Mouse (Mus musculus): ENCODE results near the gene Ndufa13. TPM values are rescaled to one million over a fixed set of nuclear protein-coding genes. Genes with fewer than 3 reads are reported as not detected.

Gene Ndufa13
- polyA plus RNA-seq, 1 experiment from 2014 or later = 197 TPM

DNA sequence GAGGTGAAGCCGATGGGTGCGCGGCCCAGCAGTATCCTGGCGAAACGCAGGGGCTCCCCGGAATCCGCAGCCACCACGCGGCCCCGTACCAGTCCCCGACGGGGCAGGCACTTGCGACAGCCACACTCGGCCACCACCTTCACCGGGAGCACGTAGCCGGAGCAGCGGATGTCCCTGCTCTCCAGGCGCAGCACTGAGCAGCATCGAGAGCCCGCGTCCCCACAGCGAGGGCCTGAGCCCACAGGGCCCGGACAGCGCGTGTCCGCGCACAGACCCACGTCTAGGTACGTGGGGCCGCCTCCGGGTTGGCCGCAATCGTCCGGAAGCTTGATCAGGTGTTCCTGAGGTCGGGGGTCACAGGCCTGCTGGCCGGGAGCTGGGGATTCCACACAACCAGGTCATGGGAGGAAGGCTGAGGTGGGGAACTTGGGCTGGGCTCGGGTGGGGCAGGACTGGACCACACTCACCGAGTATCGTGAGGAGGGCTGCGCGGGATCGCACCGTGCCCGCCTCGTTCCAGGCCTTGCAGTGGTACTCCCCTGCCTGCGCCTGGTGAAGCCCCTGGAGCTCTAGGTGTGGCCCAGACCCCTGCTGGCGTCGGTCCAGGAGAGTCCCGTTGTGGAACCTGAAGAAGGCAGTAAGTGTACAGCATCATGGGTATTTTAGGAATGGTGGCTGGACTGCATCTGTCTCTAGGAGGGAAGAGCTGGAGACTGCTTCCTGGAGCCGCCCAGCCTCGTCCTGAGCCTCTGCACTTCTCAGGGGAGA, 19.3 kb downstream of the Ndufa13 start:
- Histone ChIP-seq H3K36me3 (ENCODE audit: insufficient read depth, low read length) (no peaks in the 10 kb centered on the region), H3K4me3 (ENCODE audit: low read length) (peak overlapping the region; percentile 37; the same call in 1 of the 2 replicates), H3K9me3 (ENCODE audit: low read length) (0 out of 2 replicates have a peak, but pooled peaks cover 4% of the 10 kb centered on the region), H3K9ac (replicated peaks; ENCODE audit: low read length) (no peak overlapping the region), H3K27me3 (ENCODE audit: insufficient read depth, low read length) (peaks cover 90% of the 10 kb centered on the region), H3K4me1 (ENCODE audit: insufficient read depth, low read length) (peaks cover 14% of the 10 kb centered on the region), H3K27ac (ENCODE audit: low read length) (no peak overlapping the region), H3K4me2 (replicated peaks; ENCODE audit: low read depth, low read length) (peak overlapping the region; percentile 49)
- no peak for ATAC-seq (ENCODE audit: low FRiP score, low TSS enrichment)
- 16% methylated on average over 52 of the region's 52 CpGs for whole genome bisulfite sequencing

DNA sequence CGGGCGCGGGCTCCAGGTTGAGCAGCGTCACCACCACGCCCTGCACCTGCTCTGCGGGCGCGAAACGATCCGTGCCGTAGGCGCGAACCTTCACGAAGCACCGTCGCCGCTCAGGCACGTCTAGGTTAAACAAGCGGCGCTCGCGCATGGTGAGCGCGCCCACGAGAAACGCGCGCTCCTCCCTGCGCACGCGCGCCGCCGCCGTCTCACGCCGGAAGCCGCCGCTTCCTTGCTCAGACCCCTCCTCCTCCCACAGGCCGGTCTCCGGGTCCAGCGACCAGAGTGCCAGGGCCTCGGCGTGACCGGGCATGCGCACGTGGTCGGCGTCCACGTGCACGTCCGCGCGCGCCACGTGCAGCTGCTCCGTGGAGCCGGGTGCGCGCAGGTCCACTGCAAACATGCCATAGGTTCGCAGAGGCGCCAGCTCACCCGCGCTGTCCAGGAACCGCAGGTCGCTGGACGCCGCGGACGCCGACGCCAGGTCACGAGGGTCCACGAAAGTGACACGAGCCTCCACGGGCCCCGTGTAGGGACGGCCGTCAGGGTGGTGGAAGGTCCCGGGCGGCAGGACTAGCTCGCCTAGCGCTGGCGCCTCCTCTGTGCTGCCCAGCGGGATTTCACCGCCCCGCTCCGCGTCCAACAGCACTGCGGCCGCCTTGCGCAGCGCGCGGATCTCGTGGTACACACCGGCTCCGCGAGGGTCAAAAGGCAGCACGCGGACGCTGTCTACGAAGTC, 20.2 kb downstream of the Ndufa13 start:
- WGBS = 6% methylated on average over 103 of the region's 103 CpGs
- H3K27me3 ChIP-seq (ENCODE audit: insufficient read depth, low read length) = peaks cover 82% of the 10 kb centered on the region
- no peaks in the 10 kb centered on the region for H3K36me3 ChIP-seq (ENCODE audit: insufficient read depth, low read length)
- H3K9ac ChIP-seq (replicated peaks; ENCODE audit: low read length) = peak overlapping the region; percentile 61
- H3K9me3 ChIP-seq (ENCODE audit: low read length) = 0 out of 2 replicates have a peak, but pooled peaks cover 4% of the 10 kb centered on the region
- peak overlapping the region; percentile 49 for H3K4me2 ChIP-seq (replicated peaks; ENCODE audit: low read depth, low read length)
- H3K4me1 ChIP-seq (ENCODE audit: insufficient read depth, low read length) = peaks cover 6% of the 10 kb centered on the region
- H3K4me3 ChIP-seq (ENCODE audit: low read length) = peak overlapping the region; percentile 37
- ATAC-seq (ENCODE audit: low FRiP score, low TSS enrichment) = peak; percentile 35; the same call in 1 of the 2 replicates
- H3K27ac ChIP-seq (ENCODE audit: low read length) = no peak overlapping the region

DNA sequence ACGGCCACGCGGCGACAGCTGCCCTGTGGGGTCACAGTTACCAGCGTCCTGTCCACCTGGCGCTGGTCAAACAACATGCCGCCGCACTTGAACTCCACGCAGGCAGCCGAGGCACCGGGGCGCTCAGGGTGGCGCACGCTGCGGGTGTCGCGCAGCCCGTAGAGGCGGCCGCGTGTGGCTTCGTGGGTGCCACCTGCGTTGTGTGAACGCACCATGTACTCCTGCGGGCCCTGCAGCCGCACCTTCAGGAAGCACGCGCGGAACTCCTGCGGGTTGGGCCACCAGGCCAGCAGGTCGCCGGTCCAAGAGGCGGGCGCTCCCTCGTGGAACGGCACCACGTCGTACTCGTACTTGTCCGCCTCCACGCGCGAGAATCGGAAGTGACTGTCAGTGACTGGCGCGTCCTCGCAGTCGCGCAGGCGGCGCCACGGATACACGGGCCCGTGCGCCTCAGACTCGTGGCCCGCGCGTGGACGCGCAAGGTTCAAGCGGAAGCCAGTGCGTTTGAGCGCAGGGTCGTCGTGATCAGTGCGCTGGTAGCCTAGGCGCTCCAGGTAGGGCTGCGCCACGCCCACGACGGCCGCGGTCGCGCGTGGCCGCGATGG, 21.0 kb downstream of the Ndufa13 start:
- WGBS = 18% methylated on average over 79 of the region's 79 CpGs
- Histone ChIP-seq H3K4me1 (ENCODE audit: insufficient read depth, low read length) (no peaks in the 10 kb centered on the region; the same call in 1 of the 2 replicates), H3K9me3 (ENCODE audit: low read length) (0 out of 2 replicates have a peak, but pooled peaks cover 4% of the 10 kb centered on the region), H3K9ac (replicated peaks; ENCODE audit: low read length) (peak overlapping the region; percentile 61), H3K36me3 (ENCODE audit: insufficient read depth, low read length) (no peaks in the 10 kb centered on the region), H3K27ac (ENCODE audit: low read length) (no peak overlapping the region), H3K27me3 (ENCODE audit: insufficient read depth, low read length) (peaks cover 74% of the 10 kb centered on the region), H3K4me3 (ENCODE audit: low read length) (peak overlapping the region; percentile 37), H3K4me2 (replicated peaks; ENCODE audit: low read depth, low read length) (peak overlapping the region; percentile 49)
- ATAC-seq (ENCODE audit: low FRiP score, low TSS enrichment) = no peak

DNA sequence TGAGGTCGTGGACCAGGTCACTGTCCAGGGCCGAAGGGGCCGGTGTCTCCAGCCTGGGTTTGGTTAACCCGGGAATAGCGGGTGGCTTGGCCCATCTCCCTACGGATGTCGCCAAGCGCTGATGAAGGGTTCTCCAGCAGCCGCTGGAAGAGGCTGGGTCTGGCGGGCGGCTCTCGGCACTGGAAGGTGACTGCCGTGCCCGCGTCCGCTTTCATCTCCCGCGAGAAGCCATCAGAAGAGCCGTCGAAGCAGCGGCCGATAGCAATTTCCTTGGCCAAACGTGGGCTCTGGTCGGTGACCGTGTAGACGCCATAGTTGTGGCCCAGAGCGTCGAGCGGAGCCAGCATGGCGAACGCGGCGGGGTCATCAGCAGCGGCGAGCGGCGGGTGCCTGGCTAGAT, 21.5 kb downstream of the Ndufa13 start:
- peaks cover 68% of the 10 kb centered on the region for H3K27me3 ChIP-seq (ENCODE audit: insufficient read depth, low read length)

DNA sequence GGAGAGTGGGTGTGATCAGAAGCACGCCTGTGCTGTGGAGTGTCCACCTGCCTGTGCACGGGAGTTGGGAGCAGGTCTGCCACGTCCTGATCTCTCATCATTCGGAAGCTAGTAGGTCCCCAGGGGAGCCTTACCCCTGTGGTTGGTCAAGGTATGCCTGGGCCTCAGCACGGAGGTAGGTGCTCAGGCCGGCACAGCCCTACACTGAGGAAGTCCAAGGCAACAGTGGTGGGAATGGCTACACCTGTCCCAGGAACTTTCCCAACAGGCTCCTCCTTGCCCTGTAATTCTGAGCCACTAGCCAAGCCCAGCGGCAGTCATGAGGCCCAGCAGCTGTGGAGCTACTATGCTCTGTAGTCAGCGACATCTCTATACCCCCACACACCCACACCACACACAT, 22.7 kb downstream of the Ndufa13 start:
- Histone ChIP-seq H3K27me3 (ENCODE audit: insufficient read depth, low read length) (peaks cover 57% of the 10 kb centered on the region), H3K27ac (ENCODE audit: low read length) (no peak overlapping the region), H3K9ac (replicated peaks; ENCODE audit: low read length) (no peak overlapping the region), H3K9me3 (ENCODE audit: low read length) (0 out of 2 replicates have a peak, but pooled peaks cover 4% of the 10 kb centered on the region), H3K4me2 (replicated peaks; ENCODE audit: low read depth, low read length) (no peak overlapping the region), H3K4me3 (ENCODE audit: low read length) (no peak overlapping the region), H3K4me1 (ENCODE audit: insufficient read depth, low read length) (no peaks in the 10 kb centered on the region; the same call in 1 of the 2 replicates), H3K36me3 (ENCODE audit: insufficient read depth, low read length) (no peaks in the 10 kb centered on the region)
- WGBS = 69% methylated on average over 8 of the region's 8 CpGs
- ATAC-seq (ENCODE audit: low FRiP score, low TSS enrichment) = no peak

More for the DNA sequence above, 21.5 kb downstream of the Ndufa13 start:
- Histone ChIP-seq H3K4me3 (ENCODE audit: low read length) (peak overlapping the region; percentile 37), H3K4me2 (replicated peaks; ENCODE audit: low read depth, low read length) (peak overlapping the region; percentile 49; the same call in 1 of the 2 replicates), H3K4me1 (ENCODE audit: insufficient read depth, low read length) (no peaks in the 10 kb centered on the region; the same call in 1 of the 2 replicates), H3K9me3 (ENCODE audit: low read length) (0 out of 2 replicates have a peak, but pooled peaks cover 4% of the 10 kb centered on the region), H3K36me3 (ENCODE audit: insufficient read depth, low read length) (no peaks in the 10 kb centered on the region), H3K9ac (replicated peaks; ENCODE audit: low read length) (no peak overlapping the region), H3K27ac (ENCODE audit: low read length) (no peak overlapping the region)
- WGBS = 10% methylated on average over 37 of the region's 37 CpGs
- ATAC-seq (ENCODE audit: low FRiP score, low TSS enrichment) = no peak

DNA sequence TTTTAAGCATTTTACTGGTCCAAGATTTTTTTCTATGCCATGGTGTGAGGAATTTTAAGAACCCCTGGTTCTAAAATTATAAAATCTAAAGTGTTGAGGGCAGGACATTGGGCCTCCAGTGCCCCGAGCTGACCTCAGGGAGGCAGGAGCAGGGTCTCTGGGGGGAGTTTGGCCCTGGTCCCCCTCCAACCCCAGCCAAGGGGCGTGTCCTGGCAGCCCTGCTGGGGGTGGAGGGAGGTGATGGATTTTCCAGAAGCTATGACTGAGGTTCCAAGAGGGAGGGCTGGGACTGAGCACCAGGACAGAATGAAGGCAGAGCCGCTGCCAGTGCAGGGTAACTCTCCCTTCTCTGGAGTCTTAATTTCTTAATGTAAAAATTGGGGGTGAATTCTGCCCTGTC, 24.4 kb downstream of the Ndufa13 start:
- H3K27me3 ChIP-seq (ENCODE audit: insufficient read depth, low read length) = peaks cover 40% of the 10 kb centered on the region
- H3K27ac ChIP-seq (ENCODE audit: low read length) = no peak overlapping the region
- no peak for ATAC-seq (ENCODE audit: low FRiP score, low TSS enrichment)
- 0 out of 2 replicates have a peak, but pooled peaks cover 4% of the 10 kb centered on the region for H3K9me3 ChIP-seq (ENCODE audit: low read length)
- H3K4me3 ChIP-seq (ENCODE audit: low read length) = no peak overlapping the region
- H3K36me3 ChIP-seq (ENCODE audit: insufficient read depth, low read length) = no peaks in the 10 kb centered on the region
- H3K9ac ChIP-seq (replicated peaks; ENCODE audit: low read length) = no peak overlapping the region
- WGBS = 63% methylated on average over 3 of the region's 3 CpGs
- H3K4me1 ChIP-seq (ENCODE audit: insufficient read depth, low read length) = no peaks in the 10 kb centered on the region; the same call in 1 of the 2 replicates
- no peak overlapping the region for H3K4me2 ChIP-seq (replicated peaks; ENCODE audit: low read depth, low read length)

DNA sequence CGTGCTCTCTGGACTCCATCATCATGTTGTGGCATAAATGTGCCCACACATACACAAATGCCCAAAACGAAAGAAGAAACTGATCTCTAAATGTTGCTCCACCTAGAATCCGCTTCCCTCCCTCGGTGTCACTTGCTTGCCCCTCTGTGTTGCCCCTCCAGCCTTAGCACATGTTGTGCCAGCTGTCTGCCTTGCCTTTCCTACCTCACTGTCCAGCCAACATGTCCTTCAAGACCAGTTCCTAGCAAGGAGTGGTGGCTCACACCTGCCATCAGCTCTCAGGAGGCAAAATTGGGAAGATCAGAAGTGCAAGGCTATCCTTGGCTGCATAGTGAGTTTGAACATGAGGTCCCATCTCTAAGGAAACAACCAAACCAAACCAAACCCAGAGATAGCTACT, 25.0 kb downstream of the Ndufa13 start:
- Histone ChIP-seq H3K4me3 (ENCODE audit: low read length) (no peak overlapping the region), H3K9ac (replicated peaks; ENCODE audit: low read length) (no peak overlapping the region), H3K4me1 (ENCODE audit: insufficient read depth, low read length) (no peaks in the 10 kb centered on the region; the same call in 1 of the 2 replicates), H3K36me3 (ENCODE audit: insufficient read depth, low read length) (no peaks in the 10 kb centered on the region), H3K27me3 (ENCODE audit: insufficient read depth, low read length) (peaks cover 34% of the 10 kb centered on the region), H3K4me2 (replicated peaks; ENCODE audit: low read depth, low read length) (no peak overlapping the region), H3K27ac (ENCODE audit: low read length) (no peak overlapping the region), H3K9me3 (ENCODE audit: low read length) (0 out of 2 replicates have a peak, but pooled peaks cover 2% of the 10 kb centered on the region)
- 87% methylated on average over 4 of the region's 4 CpGs for WGBS
- ATAC-seq (ENCODE audit: low FRiP score, low TSS enrichment) = no peak

DNA sequence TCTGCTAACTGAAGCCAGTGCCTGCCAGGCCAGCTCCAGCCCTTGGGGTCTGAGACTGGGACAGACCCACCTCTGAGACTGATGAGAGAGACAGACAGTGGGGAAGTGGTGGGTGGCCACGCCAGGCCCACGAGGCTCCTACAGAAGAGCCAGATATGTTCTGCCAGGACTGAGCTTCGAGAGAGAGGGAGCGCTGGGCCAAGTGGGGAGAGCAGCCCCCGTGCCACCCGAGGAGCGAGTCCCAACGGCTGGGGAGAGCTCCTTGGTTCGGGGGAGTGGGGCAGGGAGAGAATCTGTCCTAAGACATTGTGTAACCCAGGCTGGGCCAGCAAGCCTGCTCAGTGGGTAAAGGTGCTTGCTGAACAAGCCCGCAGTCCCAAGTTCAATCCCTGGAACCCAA, 25.4 kb downstream of the Ndufa13 start:
- Histone ChIP-seq H3K27me3 (ENCODE audit: insufficient read depth, low read length) (peaks cover 30% of the 10 kb centered on the region), H3K4me1 (ENCODE audit: insufficient read depth, low read length) (no peaks in the 10 kb centered on the region), H3K9me3 (ENCODE audit: low read length) (no peaks in the 10 kb centered on the region), H3K9ac (replicated peaks; ENCODE audit: low read length) (no peak overlapping the region), H3K4me2 (replicated peaks; ENCODE audit: low read depth, low read length) (no peak overlapping the region), H3K27ac (ENCODE audit: low read length) (no peak overlapping the region), H3K36me3 (ENCODE audit: insufficient read depth, low read length) (no peaks in the 10 kb centered on the region), H3K4me3 (ENCODE audit: low read length) (no peak overlapping the region)
- ATAC-seq (ENCODE audit: low FRiP score, low TSS enrichment) = no peak
- WGBS = 72% methylated on average over 10 of the region's 10 CpGs

DNA sequence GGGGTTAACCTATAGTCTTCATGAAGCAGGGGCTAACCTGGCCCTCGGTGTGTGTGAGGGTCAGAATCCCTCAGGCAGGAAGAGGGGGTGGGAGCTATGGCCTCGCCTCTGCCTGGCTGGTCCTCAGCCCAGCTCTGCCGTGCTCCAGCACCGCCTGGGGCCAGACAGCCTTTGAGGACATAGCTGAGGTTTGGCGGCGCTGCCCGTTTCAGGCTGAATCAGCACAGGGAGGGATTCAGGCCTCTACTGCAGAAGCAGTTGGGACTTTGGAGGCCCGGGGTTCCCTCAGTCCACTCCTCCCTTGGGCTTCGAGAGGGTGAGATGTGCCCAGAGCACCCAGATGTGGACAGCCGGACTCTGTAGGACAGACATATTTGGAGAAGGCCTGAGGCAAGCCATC, 26.3 kb downstream of the Ndufa13 start:
- ATAC-seq (ENCODE audit: low FRiP score, low TSS enrichment) = no peak

More for the DNA sequence above, 26.3 kb downstream of the Ndufa13 start:
- Histone ChIP-seq H3K4me3 (ENCODE audit: low read length) (no peak overlapping the region), H3K4me1 (ENCODE audit: insufficient read depth, low read length) (no peaks in the 10 kb centered on the region), H3K27ac (ENCODE audit: low read length) (no peak overlapping the region), H3K4me2 (replicated peaks; ENCODE audit: low read depth, low read length) (no peak overlapping the region), H3K27me3 (ENCODE audit: insufficient read depth, low read length) (peaks cover 21% of the 10 kb centered on the region), H3K9ac (replicated peaks; ENCODE audit: low read length) (no peak overlapping the region), H3K9me3 (ENCODE audit: low read length) (no peaks in the 10 kb centered on the region), H3K36me3 (ENCODE audit: insufficient read depth, low read length) (no peaks in the 10 kb centered on the region)
- 33% methylated on average over 10 of the region's 10 CpGs for WGBS
